Mouse (Mus musculus) retina, postnatal 1 day (tissue): Measurements from ENCODE around the gene Ramp1.

Experiments used
- DNase-seq: peaks from one replicate; pipeline ENCODE4 v3.0.0-alpha.2; 2012

Ramp1 gene

DNA sequence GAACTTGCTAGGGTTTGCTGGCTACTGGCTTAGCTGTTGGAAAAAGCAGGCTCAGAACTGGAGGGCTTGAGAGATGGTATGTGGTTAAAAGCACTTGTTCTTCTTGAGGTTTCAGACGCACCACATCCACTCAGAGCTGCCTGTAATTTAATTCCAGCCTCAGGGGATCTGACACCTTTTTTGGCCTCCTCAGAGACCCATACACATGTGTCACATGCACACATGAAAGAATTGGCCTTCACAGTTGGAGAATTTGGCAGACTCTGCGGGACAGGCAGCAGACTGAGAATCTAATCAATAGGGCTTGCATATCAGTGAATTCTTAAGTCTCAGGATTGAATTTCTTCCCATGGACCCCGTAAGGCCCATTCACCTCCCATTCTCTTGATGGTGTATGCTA is 21.5 kb downstream of the Ramp1 start:
- DNase-seq, result no peak

DNA sequence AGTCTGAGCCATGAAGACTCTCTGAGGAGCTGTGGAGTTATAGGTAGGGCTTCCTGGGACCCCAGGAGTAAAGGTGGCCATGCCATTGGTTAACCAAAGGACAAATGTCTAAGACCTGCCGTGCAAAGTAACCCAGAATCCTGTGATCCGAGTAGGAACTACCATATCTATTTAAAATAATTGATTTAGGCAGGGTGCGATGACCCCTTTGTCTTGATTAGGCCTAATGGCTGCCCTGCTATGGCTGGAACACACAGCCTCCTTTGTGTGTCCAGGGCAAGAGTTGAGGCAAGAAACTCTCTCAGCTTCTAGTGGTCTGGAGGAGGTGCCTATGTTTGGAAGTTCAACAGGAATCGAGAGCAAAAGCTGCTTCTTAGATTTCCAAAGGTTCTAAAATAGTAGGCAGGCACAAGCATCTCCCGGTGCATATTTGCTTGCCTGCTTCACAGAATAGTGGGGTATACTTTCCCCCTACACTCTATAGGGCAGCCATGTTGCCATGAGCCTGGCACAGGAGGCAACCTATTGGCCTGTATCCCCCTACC is 24.7 kb downstream of the Ramp1 start:
- peak; percentile 78 for DNase-seq

DNA sequence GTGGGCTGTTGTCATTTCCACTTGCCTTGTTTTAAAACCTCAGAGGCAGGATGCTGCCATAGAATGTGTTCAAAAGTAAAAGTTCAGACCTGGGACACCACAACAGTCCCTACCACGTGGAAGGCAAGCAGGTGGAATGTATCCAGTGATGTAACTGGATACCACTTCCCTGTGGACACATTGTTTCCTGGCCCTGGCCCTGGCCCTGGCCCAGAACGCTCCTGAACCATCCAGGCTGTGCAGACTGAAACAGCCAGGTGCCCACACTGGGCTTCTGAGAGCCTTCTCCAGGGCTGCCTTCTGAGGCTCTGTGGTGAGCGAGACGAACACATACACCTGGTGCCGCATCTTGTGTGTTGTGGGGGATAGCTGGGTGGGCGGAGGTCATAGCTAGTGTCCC is 26.0 kb downstream of the Ramp1 start:
- no peak for DNase-seq

DNA sequence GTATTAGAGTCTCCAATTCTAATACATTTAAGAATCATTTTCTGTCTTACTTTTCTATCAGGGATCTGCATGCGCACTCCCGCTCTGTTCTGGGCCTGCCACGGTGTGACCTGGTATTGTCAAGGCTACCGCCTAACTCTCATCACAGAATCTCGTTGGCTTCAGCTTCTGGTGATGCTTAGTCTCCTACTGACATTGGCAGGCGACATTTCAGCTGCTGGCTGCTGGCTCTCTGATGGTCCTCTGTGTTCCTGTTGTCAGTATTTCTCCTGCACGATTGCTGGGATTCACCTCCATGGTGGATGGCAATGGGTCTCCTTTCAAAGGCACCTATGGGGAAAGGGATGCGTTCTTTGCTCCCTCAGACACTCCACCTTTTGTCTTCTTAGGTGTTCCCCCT is 26.7 kb downstream of the Ramp1 start:
- no peak for DNase-seq

DNA sequence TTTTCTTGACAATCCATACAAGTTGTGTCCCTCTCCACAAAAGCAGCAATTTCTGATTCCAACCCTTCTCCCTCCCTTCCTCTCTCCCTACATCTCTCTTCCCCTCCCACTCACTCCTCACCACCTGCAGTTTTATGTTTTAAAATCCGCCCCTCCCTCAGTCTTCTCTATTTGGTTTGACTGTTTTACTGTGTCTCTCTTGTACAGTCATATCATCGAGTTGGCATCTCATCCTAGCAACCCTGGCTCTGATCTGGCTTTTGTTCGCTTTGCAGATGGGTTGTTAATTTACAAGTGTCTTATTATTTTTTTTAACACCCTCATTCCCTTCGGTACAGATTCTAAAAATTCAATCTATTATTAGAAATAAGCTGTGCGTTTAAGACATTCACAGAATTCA is 27.3 kb downstream of the Ramp1 start:
- DNase-seq, result no peak

DNA sequence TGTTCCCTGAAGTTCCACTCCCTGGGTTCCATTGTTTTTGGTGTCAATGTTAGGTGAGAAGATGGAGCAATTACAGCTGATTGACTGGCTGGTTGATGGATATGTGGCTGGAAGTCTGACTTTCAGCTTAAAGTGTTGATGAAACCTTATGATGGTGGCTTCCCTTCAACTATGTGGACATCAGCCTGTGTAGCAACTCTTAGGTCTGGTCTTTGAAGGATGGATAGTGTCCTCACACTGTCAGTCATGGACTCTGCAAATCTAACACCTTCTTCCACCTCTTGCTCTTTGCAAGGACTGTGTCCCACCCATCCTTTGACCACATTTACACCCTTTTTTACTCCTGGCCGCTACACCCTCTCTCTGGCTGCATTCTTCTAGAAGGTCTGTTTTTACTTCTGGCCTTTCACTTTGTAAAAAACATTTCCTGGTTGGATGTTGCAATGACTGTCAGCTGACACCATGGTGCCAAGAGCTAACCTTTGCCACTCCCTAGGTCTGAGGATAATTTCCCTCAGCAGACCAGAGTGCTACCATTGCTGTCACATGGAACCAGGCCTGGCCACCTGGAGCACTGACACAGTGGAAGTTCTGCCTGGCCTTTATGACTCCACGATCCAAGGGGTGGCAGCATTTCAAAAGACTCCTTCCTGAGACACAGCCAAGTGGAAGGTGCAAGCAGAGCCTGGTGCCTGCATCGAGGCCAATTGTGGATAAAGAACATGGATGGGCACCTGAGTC is 27.9 kb downstream of the Ramp1 start:
- no peak for DNase-seq

DNA sequence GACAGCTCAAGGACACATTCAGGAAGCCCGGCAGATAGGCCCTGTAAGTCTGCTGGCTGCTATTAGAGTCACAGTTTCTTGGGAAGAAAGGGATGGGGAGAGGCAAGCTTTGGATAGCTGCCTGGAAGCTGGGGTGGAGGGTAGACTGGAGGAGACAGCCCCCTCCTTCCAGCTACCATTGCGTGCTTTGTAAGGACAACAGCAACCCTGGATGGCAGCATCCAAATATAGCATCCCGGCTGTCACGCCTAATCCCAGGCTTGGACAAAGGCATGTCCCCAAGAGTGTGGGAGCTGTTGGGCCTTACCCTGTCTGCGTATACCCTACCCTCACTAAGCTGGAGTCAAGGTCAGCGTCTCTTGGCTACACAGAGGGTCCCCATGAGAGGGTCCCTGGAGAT is 29.7 kb downstream of the Ramp1 start:
- no peak for DNase-seq

DNA sequence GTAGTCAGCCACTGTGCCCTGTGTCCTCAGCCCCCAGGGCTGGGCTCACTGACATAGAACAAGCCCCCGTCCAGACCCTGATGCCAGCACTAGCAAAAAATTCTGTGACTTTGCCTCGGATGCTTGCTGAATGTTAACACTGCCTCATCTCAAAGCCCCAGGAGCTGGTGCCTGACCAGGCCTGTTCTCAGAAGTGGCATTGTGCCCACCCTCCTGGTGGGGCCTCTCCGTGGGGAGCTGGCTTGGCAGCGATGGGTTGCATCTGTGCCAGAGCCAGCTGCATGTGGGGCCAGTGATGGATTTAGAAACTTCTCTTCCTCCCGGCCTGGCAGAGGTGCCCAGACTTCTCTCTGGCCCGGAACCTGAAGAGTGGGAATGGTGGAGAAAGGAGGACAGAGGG is 30.2 kb downstream of the Ramp1 start:
- DNase-seq, result no peak

DNA sequence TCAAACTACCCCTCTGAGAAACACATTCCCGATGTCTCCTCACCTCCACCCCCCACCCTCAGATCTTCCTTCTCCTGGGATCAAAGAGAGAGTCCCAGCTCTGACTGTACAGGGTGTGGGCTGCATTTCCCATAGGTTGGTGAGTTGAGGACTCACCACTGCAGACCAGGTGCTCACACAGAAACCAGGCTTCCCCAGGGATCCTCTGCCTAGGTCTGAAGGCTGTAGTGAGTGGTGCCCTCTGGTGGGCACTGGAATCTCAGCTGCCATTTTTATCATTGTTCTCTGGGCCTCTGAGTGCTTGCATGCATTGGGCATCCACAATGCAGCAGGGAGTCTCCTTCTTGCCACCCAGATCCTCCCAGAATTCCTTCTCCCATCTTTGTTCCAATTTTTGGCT is 31.5 kb downstream of the Ramp1 start:
- peak; percentile 78 for DNase-seq

DNA sequence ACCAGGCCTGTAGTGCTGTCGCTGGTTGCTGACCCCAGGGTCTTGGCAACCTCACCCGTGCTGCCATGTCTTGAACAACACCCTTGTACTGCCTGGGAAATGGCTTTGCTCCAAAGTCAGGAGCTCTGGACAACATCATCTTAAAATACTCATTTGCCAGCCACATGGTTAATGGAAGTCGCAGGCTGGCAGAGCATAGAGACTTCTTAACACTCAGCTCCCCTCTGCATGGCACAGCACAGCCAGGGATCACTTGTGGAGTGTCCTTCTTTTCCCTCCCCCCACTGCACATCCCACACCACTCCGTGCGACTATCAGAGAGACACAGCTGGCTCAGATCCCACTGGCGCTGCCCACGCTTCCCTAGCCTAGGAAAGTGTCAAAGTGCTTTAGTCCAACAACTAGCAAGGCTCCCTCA is 32.0 kb downstream of the Ramp1 start:
- DNase-seq, result no peak

DNA sequence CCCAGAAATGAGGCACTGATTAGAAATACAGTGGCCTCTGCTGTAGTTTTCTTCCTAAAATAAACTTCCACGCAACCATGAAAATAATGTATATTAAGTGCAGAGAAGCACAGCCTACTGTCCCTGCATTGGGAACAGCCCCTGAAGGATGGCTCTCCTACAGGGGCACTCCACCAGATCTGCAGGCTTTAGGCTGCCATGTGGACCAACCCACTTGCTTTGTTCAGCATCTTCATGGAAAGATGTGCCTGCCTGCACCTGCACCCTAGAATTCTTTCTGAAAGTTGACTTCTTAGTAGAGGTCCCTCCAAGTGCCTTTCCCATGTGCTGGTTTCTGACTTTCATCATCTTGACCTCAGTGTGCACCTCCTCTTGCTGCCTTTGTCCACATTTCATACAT is 35.6 kb downstream of the Ramp1 start:
- no peak for DNase-seq

DNA sequence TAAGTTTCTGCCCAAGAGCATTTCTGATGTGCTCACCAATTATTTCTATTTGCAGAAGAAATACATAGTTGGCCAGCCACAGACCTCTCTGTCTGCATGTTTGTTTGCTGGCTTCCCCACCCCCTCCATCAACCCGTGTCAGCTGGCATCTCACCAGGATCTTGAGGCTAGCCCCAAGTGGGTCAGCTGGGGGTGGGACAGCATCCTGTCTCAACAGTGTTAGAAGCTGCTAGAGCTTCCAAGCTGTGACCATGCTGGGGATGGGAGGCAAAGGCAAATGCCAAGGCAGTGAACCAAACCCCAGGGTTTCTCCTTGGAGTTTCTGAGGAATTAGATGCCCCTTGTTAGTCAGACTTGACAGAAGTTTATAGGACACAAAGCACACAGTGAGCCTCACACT is 36.4 kb downstream of the Ramp1 start:
- DNase-seq, result peak; percentile 61

DNA sequence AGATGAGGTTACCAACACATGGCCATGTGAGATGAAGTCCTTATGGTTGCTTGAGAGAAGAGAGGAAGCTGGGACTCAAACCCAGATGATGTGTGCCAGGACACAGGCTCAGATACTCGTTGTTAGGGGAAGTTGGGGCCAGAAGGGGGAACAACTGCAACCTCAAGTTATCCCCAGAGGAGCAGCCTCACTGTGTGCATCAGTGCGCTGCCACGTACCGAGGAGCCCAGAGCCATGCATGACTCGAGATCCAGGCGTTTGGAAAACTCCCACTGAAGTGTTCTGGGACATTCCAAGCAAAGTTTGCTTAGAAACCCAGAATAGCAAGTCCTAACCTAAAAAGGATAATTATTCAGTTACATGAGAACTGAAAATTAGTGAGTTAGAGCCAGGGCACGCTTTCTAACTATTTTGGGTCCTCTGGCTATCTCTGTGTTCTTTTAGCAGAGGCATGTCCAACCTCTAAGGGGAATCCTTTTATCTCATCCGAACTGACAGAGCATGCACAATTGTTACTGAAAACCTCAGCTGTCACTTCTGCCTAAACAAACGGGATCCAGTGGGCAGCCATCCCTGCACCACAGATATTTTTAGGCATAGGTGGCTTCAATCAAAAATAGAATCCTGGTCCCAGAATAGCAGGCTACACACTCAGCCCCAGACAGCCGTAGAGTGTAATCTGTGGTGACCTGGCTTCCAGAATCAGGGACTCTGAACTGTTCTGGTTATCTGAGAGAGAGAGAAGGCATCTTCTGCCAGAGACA is 37.1 kb downstream of the Ramp1 start:
- peak; percentile 53 for DNase-seq

DNA sequence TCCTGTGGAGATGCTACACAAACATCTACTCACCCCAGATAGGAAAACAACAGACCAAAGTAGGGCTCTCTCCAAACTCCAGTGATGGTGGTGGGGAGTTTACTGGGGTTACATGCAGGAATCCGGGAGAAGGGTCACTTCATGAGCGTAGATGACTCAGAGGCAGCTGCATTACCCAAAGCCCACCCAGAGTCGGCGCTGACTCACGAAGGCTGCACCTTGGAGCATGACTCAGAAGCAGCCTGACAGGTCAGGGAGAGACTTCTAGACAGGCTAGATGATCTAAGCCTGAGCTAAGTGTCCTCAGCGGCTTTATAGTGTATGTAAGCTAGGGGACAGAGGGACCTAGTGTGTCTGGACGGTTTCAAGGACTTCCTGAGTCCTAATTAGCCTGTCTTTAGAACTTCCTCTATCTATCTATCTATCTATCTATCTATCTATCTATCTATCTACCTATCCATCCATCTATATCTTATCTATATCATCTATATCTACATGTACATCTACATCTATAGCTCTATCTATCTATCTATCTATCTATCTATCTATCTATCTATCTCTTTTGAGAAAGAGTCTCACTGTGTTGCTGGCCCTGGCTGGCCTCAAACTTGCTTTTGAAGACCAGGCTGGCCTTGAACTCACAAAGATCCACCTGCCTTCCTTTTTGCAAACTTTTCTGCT is 40.2 kb downstream of the Ramp1 start:
- no peak for DNase-seq

DNA sequence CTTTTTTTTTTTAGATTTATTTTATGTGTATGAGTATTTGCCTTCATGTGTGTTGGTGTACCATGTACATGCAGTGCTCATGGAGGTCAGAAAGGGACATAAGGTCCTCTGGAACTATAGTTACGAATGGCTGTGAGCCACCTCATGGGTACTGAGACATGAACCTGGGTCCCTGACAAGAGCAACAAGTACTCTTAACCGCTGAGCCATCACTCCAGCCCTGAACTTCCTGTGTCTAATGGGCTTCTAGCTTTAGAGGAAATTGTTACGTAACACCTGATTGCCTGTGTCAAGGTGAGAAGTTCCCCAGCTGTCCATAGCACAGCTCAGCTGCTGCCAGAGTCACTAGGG is 40.7 kb downstream of the Ramp1 start:
- no peak for DNase-seq

DNA sequence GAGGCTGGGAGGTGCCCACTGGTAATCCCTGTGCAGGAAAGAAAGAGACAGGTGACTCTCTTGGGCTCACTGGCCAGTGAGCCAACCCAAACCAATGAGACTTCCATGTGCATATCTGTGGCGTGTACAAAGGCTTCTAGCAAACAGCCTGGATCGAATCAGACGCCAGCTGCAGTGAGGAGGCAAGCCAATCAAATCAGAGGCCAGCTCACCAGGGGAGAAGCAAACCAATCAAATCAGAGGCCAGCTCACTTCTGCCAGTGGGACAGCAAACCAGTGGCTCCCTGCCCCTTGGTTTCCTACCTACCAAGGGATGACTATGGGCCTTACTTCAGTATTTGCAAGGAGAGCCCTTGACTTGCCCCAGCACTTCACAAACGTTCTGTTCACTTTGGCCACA is 46.9 kb downstream of the Ramp1 start:
- DNase-seq, result no peak

DNA sequence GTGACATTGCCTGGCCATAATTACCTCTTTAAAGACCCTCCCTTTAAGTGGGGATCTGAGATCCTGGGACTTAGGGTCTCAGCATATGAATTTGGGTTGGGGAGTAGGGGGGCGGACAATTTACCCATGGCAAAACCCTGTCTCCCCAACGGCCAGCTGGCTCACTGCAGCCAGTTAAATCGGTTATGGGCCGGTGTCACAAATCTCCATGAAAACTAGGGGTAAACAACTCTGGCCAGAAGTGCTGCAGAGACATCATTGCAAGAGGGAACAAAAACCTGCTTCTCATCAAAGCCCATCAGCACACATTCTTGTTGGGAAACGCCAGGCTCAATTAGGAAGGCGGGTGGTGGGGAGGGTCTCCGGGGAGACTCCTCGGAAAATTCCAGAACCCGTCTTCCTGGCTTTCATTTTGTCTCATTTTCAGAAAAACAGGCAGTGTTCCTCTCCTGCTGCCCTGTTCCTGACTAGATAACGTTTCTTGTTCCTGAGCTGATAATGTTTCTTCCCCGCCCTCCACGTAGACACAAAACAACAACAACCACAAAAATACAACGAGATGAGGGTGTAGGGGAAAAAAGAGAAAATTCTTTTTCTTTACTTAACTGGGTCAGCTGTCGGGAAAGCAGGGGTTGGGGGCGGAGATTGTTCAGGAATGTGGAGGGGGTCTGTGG is 47.9 kb downstream of the Ramp1 start:
- peak; percentile 35 for DNase-seq

DNA sequence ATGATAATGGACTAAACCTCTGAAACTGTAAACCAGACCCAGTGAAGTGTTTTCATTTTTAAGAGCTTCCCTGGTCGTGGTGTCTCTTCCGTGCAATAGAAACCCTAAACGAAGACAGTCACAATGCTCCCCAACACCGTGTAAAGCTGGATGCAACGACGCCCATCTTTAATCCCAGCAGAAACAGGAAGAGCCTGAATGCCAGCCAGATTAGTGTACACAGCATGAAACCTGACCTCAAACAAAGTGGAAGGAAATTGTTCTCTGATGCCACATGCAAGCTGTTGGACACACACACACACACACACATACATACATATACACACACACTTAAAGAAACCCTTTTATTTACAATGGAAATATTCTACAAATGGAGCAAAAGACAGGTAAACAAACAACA is 51.5 kb downstream of the Ramp1 start:
- DNase-seq, result no peak

DNA sequence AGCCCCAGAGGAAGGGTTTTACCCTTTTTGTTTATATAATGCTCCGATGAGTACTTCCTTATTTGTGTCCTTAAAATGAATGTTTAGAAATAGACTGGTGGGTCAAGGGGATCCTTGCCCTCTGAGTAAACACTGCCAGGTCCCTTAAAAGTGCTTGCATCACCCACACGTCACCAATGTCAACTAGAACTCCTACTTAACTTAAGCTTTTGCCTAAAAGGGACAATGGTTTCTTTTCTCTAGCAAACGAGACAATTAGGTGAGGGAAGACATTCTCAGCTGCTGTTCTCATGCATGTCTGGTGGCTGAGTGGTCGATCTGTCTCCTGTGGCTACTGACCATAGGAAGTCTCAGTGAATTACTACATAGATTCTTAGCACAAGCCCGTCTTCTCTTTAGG is 52.3 kb downstream of the Ramp1 start:
- no peak for DNase-seq

DNA sequence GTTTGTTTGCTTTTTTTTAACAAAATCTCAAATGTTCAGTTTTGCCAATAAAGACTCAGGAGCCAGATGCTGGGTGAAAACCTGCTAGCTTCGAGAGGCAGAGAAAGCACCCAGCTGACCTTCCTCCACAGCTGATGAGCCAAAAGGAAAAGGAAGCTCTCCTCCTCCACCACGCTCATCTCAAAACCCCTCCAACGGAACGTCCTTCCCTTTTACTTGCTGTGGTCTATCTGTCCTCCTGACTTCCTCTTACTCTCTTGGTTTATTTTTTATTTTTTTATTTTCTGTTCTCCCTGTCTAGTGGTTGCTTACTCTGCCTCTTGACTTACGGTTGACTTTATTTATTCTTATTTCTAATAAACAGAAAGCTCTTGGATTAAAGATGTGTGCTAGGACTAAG is 55.8 kb downstream of the Ramp1 start:
- no peak for DNase-seq

DNA sequence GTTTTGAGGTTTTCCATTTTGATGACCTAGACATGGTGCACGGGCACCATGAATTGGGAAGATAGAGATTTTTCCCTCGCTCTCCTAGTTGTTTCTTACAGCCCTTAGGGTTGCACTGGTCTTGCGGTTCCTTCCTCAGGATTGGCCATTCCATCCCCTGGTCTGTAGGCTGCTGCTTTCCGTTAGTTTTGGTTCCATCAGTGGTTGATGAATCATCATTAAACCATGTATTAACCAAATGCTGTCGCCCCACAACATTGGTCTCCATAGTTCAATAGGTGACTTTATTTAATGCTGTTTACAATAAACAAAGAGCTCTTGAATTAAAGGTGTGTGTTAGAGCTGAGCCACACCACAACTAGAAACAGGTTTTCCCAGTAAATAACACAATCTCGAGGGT is 58.1 kb downstream of the Ramp1 start:
- no peak for DNase-seq

DNA sequence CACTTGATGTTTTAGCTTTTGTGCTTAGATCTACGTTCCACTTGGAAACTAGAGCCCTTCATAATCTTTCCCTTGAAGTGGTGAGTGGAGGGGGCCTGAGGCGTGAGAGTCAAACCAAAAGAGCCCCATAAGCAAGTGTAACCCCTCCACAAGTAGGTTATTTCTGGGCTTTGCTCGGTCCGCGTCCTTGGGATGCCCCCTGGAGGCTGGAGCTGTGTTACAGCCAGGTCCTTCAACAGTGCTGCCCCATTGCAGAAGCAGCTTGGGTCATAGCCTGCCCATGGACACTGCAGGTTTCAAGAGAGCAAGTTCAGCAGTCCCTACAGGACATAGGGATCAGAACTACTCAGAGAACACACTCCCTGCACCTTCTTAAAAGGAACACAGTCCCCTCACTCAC is 59.5 kb downstream of the Ramp1 start:
- peak; percentile 56 for DNase-seq

DNA sequence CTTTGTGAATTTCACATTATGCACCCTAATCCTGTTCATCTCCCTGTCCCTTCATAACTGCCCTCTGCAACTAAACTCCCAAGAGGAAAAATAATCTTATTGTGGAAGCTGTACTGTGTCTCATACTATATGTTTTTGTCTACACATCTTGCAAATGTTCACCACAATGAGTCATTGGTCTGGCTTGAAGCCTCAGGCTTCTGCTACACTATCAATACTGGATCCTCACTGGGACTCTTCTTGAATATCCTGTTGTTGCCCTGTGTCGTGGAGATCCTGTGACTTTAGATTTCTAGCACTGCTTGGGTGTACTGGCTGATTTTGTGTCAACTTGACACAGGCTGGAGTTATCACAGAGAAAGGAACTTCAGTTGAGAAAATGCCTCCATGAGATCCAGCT is 60.2 kb downstream of the Ramp1 start:
- DNase-seq, result no peak
